Mouse (Mus musculus) ES-E14 (cell line): Measurements from ENCODE around the gene Pop7. TPM values are rescaled to one million over a fixed set of nuclear protein-coding genes. Genes with fewer than 3 reads are reported as not detected.

ENCODE experiments used
- DNase-seq: peaks from one replicate; pipeline ENCODE4 v3.0.0-alpha.2; 2013; ENCODE audit warnings: low read depth, low spot score
- H3K27ac ChIP-seq: 2 replicates; pipeline ENCODE4 v1.5.1; 2012; ENCODE audit warnings: low read depth, mild to moderate bottlenecking, low read length, moderate library complexity, mixed read lengths; ENCODE audit not compliant: poor library complexity, insufficient read depth, severe bottlenecking
- H3K36me3 ChIP-seq: 2 replicates; pipeline ENCODE4 v1.6.1; 2012; ENCODE audit warnings: mild to moderate bottlenecking, low read length, moderate library complexity, mixed read lengths; ENCODE audit not compliant: control insufficient read depth, poor library complexity, insufficient read depth, severe bottlenecking
- H3K4me1 ChIP-seq, 2 experiments: fragments of 150-350 bp in 1 of 2; sonication (generic) in 1 of 2; 2 replicates each; pipeline ENCODE4 v1.6.1; 2012; ENCODE audit warnings: low read length in 2 of 2, mild to moderate bottlenecking in 1 of 2, mixed read lengths in 1 of 2; ENCODE audit not compliant: control insufficient read depth in 2 of 2, insufficient read depth in 2 of 2, poor library complexity in 1 of 2
- H3K4me3 ChIP-seq, 2 experiments: fragments of 150-350 bp in 1 of 2; sonication (generic) in 1 of 2; 2 replicates each; pipeline ENCODE4 v1.5.1; 2012; ENCODE audit warnings: low read length in 2 of 2, low read depth in 1 of 2, mild to moderate bottlenecking in 1 of 2, mixed read lengths in 1 of 2; ENCODE audit not compliant: insufficient read depth in 1 of 2, poor library complexity in 1 of 2, severe bottlenecking in 1 of 2
- H3K9ac ChIP-seq: 2 replicates; pipeline ENCODE4 v1.6.1; 2012; ENCODE audit warnings: low read depth, mild to moderate bottlenecking, low read length, mixed read lengths; ENCODE audit not compliant: poor library complexity, insufficient read depth, severe bottlenecking
- H3K9me3 ChIP-seq: fragments of 150-350 bp; sonication (generic); 2 replicates; pipeline ENCODE4 v1.6.1; 2012; ENCODE audit warnings: low read depth, mild to moderate bottlenecking, low read length; ENCODE audit not compliant: control insufficient read depth, insufficient read depth
- CHD2 ChIP-seq: IDR thresholded peaks from 2 replicates; pipeline ENCODE4 v1.6.1; 2014; ENCODE audit warnings: mild to moderate bottlenecking, low read depth, low read length, inconsistent platforms
- HCFC1 ChIP-seq: IDR thresholded peaks from 2 replicates; pipeline ENCODE4 v1.6.1; 2012; ENCODE audit warnings: low read length, inconsistent platforms, borderline replicate concordance; ENCODE audit not compliant: insufficient read depth
- MAFK ChIP-seq: IDR thresholded peaks from 2 replicates; pipeline ENCODE4 v1.6.1; 2014; ENCODE audit warnings: mild to moderate bottlenecking, low read depth, low read length, inconsistent platforms; ENCODE audit not compliant: insufficient read depth
- ZC3H11A ChIP-seq: IDR thresholded peaks from 2 replicates; pipeline ENCODE4 v1.6.1; 2012; ENCODE audit warnings: low read depth, mild to moderate bottlenecking, inconsistent platforms, low read length, borderline replicate concordance
- ZNF384 ChIP-seq: IDR thresholded peaks from 2 replicates; pipeline ENCODE4 v1.6.1; 2012; ENCODE audit warnings: low read depth, low read length, inconsistent platforms
- in situ Hi-C, 2 experiments: fragments of 600-800 bp; cut with MboI; formaldehyde crosslinking; loops; one replicate each; pipeline ENCODE4 v1.15.1; 2025; ENCODE audit warnings: low sequenced_read_pairs in 2 of 2, inconsistent platforms in 1 of 2; ENCODE audit not compliant: unreplicated experiment in 2 of 2
- total RNA-seq: library from RNA; depleted of rRNA; stranded (reverse); fragments of 300-350 nt; gene quantifications from 2 replicates; pipeline ENCODE4 v1.2.3, GENCODE M21; 2012

The Pop7 gene
- total RNA-seq, 1 experiment = 41.7 TPM

DNA sequence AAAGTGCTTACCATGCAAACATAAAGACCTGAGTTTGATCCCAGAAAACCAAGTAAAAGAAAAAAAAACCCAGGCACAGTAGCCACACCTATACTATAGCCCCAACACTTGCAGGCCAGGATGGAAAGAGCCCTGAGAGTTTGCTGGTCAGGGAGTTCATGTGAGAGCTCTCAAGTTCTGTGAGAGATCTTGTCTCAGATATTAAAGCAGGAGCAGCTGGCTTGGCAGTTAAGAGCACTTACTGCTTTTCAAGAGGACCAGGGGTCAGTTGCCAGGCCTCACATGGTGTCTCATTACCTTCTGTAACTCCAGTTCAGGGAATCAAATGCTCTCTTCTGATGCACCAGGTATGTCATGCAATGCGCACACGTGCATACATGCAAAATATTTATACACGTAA lies 32.4 kb upstream of the Pop7 start:
- H3K9ac ChIP-seq = no peak overlapping the region
- peaks cover 0 to 5% of the 10 kb centered on the region in 2 experiments; a peak in 2 of 4 replicates for H3K4me1 ChIP-seq
- H3K4me3 ChIP-seq = no peak overlapping the region
- no peak for DNase-seq
- no peaks in the 10 kb centered on the region; the same call in 1 of the 2 replicates for H3K36me3 ChIP-seq
- H3K27ac ChIP-seq = no peak overlapping the region
- in situ Hi-C loops = no loop called here
- TF ChIP-seq ZNF384 (no peak), CHD2 (no peak), HCFC1 (no peak), MAFK (no peak), ZC3H11A (no peak)
- no peaks in the 10 kb centered on the region for H3K9me3 ChIP-seq

DNA sequence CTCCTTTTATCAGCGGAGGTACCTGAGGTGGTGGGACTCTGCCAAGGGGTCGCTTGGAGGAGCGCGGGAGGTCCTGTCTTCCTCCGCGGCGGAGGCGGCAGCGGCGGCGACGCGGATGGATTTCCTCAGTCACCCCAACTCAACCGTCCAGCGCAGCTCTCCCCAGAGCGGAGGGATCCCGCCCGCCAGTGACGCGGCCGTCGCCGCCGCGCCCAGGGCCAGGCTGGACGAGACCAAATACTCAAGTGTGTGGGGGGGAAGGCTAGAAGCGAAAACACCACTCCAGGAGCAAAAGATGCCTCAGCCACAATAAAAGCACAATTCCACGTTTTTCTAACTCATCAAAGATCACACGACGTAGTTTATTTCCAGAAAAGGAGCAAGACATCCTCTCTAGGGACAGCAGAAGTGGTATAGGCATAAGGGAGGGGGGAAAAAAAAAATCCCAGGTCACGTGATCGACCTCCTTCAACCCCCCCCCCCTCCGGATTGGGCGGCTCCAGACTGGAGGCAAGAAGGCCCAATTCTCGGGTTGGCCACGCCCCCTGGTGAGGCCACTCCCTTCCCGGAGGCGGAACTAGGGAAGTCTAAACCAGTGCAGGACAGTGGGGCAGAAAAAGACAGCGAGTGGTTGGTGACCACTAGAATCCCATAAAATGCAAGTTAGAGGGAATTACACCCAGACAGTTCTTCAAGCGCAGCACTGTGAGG lies 31.0 kb upstream of the Pop7 start, which contains the start of the genes Epo and Gnb2:
Epo (minus strand) TSS at position 126 of the 711 bp plus-strand sequence.
Gnb2 (minus strand) TSS at position 394 of the 711 bp plus-strand sequence.
- peaks cover 14% of the 10 kb centered on the region for H3K36me3 ChIP-seq

DNA sequence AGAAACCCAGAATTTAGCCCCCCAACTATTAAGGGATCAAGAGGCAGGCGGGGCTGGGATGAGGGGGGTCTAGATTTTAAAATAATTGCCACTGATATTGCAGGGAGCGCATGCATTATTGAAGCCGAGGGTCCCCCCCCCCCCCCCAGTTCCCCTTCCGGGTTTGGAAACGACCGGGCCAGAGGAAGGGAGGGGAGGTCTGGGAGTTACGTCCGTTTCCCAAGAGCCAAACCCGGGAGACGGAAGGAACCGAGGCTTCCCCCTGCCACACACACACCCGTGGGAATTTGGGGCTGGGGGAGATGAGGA lies 30.4 kb upstream of the Pop7 start:
- peaks cover 0 to 5% of the 10 kb centered on the region in 2 experiments; a peak in 2 of 4 replicates for H3K4me1 ChIP-seq
- H3K9ac ChIP-seq = peak overlapping the region; percentile 83
- H3K27ac ChIP-seq = no peak overlapping the region
- peak overlapping the region; percentile 43 to 86 for H3K4me3 ChIP-seq
- in situ Hi-C loops = no loop called here
- DNase-seq = no peak
- TF ChIP-seq HCFC1 = no peak
- H3K9me3 ChIP-seq = no peaks in the 10 kb centered on the region
- H3K36me3 ChIP-seq = peaks cover 18% of the 10 kb centered on the region

More for the DNA sequence above, 31.0 kb upstream of the Pop7 start, which contains the start of the genes Epo and Gnb2:
- DNase-seq = peak; percentile 99
- Histone ChIP-seq H3K9ac (peak within 1 kb of the TSS; percentile 83), H3K27ac (peak within 1 kb of the TSS; percentile 64; the same call in 1 of the 2 replicates), H3K4me3 (peak within 1 kb of the TSS; percentile 43 to 86), H3K4me1 (peaks cover 0 to 5% of the 10 kb centered on the region in 2 experiments; a peak in 2 of 4 replicates), H3K9me3 (no peaks in the 10 kb centered on the region)
- TF ChIP-seq ZC3H11A (no peak), ZNF384 (peak; percentile 89), MAFK (0 out of 2 replicates have a peak, but pooled peaks have one; percentile 3), CHD2 (peak; percentile 88), HCFC1 (peak; percentile 71; the same call in 1 of the 2 replicates)
- in situ Hi-C loops = no loop called here

DNA sequence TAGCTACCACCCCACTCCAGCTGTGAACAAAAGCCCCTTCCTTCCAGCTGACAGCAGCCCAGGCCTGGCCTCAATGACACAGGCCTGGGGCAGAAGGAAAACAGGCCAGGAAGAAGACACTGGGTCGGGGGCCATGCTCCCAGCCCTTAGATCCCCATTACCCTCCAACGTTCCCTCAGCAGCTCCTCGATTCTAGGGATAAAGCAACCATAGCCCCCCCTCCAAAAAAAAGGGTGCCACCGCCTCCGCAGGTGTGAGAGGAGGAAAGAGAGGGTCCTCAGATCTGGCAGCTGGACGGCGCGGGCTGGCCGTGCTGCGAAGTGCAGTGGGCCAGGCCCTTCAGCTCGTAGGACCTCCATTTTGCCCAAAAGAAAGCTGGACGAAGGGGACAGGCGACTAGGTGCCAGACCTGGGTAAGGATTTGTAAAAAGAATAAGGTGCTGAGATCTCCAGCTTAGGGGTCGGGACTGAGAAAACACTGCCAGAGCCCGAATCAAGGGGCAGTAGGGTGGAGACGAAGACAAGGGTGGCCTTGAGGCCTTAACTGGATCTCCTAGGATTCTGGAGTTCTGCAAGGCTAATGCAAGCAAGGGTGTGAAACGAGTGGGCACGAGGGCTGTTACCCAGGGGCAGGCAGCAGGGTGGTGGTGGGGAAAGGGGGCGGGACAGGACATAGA lies 30.0 kb upstream of the Pop7 start:
- Histone ChIP-seq H3K4me3 (peak overlapping the region; percentile 43 to 86), H3K27ac (no peak overlapping the region), H3K9ac (peak overlapping the region; percentile 83), H3K9me3 (no peaks in the 10 kb centered on the region), H3K36me3 (peaks cover 23% of the 10 kb centered on the region), H3K4me1 (peaks cover 0 to 7% of the 10 kb centered on the region in 2 experiments; a peak in 2 of 4 replicates)
- TF ChIP-seq MAFK (no peak), ZNF384 (no peak), CHD2 (no peak), ZC3H11A (no peak)
- in situ Hi-C loops = no loop called here
- no peak for DNase-seq
